ENCODE assay signal across 8 mouse cellular contexts in genomic region chr11:54068520-54069371, GRCm38 (mm10). TPM values are rescaled to one million over a fixed set of nuclear protein-coding genes. Genes with fewer than 3 reads are reported as not detected.
DNase-seq lines count a peak whose midpoint lies in the region; ATAC-seq and TF ChIP-seq lines count a peak whose summit lies in the region.

TSS of gene Pdlim4 (minus strand) at chr11:54069014.

- peak within 1 kb of the TSS; percentile 88 for H3K4me2 ChIP-seq in lung, embryonic 14.5 days
- H3K4me2 ChIP-seq in kidney, embryonic 15.5 days = peak within 1 kb of the TSS; percentile 92
- H3K4me2 ChIP-seq in liver, embryonic 16.5 days (ENCODE audit: low read depth, low read length) = peak within 1 kb of the TSS; percentile 63

- peak; percentile 25; the same call in 1 of the 2 replicates for ATAC-seq in lung, embryonic 14.5 days (ENCODE audit: insufficient read depth)
- peak; percentile 72 for ATAC-seq in kidney, embryonic 15.5 days (replicated peaks; ENCODE audit: low FRiP score)
- no peak for ATAC-seq in liver, embryonic 16.5 days (ENCODE audit: low read depth)
- no peak for ATAC-seq in megakaryocyte-erythroid progenitor cell, adult 5-6 weeks (replicated peaks; ENCODE audit: low FRiP score, low TSS enrichment, poor library complexity, severe bottlenecking)

- DNase-seq in lung, embryonic 14.5 days = peak; percentile 52
- no peak for DNase-seq in lung, postnatal 25 days (ENCODE audit: low spot score)
- DNase-seq in gonadal fat pad, adult 2 months (ENCODE audit: low read depth) = no peak

- H3K36me3 ChIP-seq in lung, embryonic 14.5 days (ENCODE audit: insufficient read depth) = no peaks in the 10 kb centered on the region
- no peaks in the 10 kb centered on the region for H3K36me3 ChIP-seq in kidney, embryonic 15.5 days
- H3K36me3 ChIP-seq in liver, embryonic 16.5 days (ENCODE audit: control insufficient read depth, insufficient read depth) = no peaks in the 10 kb centered on the region
- H3K36me3 ChIP-seq in small intestine, adult 2 months (ENCODE audit: control insufficient read depth, insufficient read depth, low read length) = no peaks in the 10 kb centered on the region

- H3K4me1 ChIP-seq in lung, embryonic 14.5 days (ENCODE audit: insufficient read depth) = 0 out of 2 replicates have a peak, but pooled peaks cover 5% of the 10 kb centered on the region
- H3K4me1 ChIP-seq in bone marrow macrophage, adult 2 months (ENCODE audit: control insufficient read depth, insufficient read depth, low read length) = peaks cover 29% of the 10 kb centered on the region
- H3K4me1 ChIP-seq in kidney, embryonic 15.5 days = peaks cover 46% of the 10 kb centered on the region
- H3K4me1 ChIP-seq in liver, embryonic 16.5 days (ENCODE audit: control insufficient read depth, low read depth, low read length) = peaks cover 2% of the 10 kb centered on the region; the same call in 1 of the 2 replicates
- H3K4me1 ChIP-seq in small intestine, adult 2 months (ENCODE audit: control insufficient read depth, insufficient read depth, insufficient read length, low read length) = peaks cover 17% of the 10 kb centered on the region

- peak within 1 kb of the TSS; percentile 52 for H3K4me3 ChIP-seq in lung, embryonic 14.5 days (ENCODE audit: low read depth, low read length)
- H3K4me3 ChIP-seq in bone marrow macrophage, adult 2 months (ENCODE audit: insufficient read depth, low read length) = peak within 1 kb of the TSS; percentile 56
- peak within 1 kb of the TSS; percentile 59 for H3K4me3 ChIP-seq in kidney, embryonic 15.5 days (replicated peaks)
- peak within 1 kb of the TSS; percentile 47 for H3K4me3 ChIP-seq in liver, embryonic 16.5 days (ENCODE audit: low read depth, low read length)
- H3K4me3 ChIP-seq in small intestine, adult 2 months (ENCODE audit: low read depth, low read length) = peak within 1 kb of the TSS; percentile 63

- H3K9me3 ChIP-seq in lung, embryonic 14.5 days (ENCODE audit: low read depth, low read length) = no peaks in the 10 kb centered on the region
- no peaks in the 10 kb centered on the region for H3K9me3 ChIP-seq in kidney, embryonic 15.5 days (replicated peaks)
- no peaks in the 10 kb centered on the region for H3K9me3 ChIP-seq in liver, embryonic 16.5 days (replicated peaks; ENCODE audit: control insufficient read depth, low read length)

- peaks cover 18% of the 10 kb centered on the region for H3K27me3 ChIP-seq in lung, embryonic 14.5 days (ENCODE audit: insufficient read depth, low read length)
- no peaks in the 10 kb centered on the region; the same call in none of the 2 replicates for H3K27me3 ChIP-seq in kidney, embryonic 15.5 days
- peaks cover 44% of the 10 kb centered on the region for H3K27me3 ChIP-seq in liver, embryonic 16.5 days (ENCODE audit: control insufficient read depth, insufficient read depth, low read depth, low read length)
- peaks cover 8% of the 10 kb centered on the region; the same call in 1 of the 2 replicates for H3K27me3 ChIP-seq in small intestine, adult 2 months (ENCODE audit: control insufficient read depth, insufficient read depth, low read length)

- 1% methylated on average over 60 of the region's 61 CpGs for WGBS in lung, embryonic 14.5 days
- under 1% methylated on average over 61 of the region's 61 CpGs for WGBS in kidney, embryonic 15.5 days
- WGBS in liver, embryonic 16.5 days (ENCODE audit: insufficient replicate concordance) = 2% methylated on average over 51 of the region's 61 CpGs
- WGBS in small intestine, adult 2 months = 6% methylated on average over 60 of the region's 61 CpGs

- H3K9ac ChIP-seq in lung, embryonic 14.5 days = peak within 1 kb of the TSS; percentile 59
- peak within 1 kb of the TSS; percentile 63 for H3K9ac ChIP-seq in kidney, embryonic 15.5 days
- H3K9ac ChIP-seq in liver, embryonic 16.5 days (ENCODE audit: low read depth, low read length) = no peak within 1 kb of the TSS

- no peak for TF ChIP-seq CTCF in lung, embryonic 14.5 days (IDR thresholded peaks at IDR 0.05; ENCODE audit: low read depth)
- no peak for TF ChIP-seq CTCF in bone marrow macrophage, adult 2 months (IDR thresholded peaks at IDR 0.05; ENCODE audit: low read depth, low read length)
- no peak for TF ChIP-seq CTCF in small intestine, adult 2 months (IDR thresholded peaks at IDR 0.05; ENCODE audit: extremely low read depth, insufficient read length, insufficient replicate concordance, low read depth, low read length)

- H3K27ac ChIP-seq in lung, embryonic 14.5 days (ENCODE audit: low read depth) = peak within 1 kb of the TSS; percentile 27; the same call in 1 of the 2 replicates
- H3K27ac ChIP-seq in bone marrow macrophage, adult 2 months (ENCODE audit: insufficient read depth, low read depth, low read length) = 0 out of 2 replicates have a peak within 1 kb of the TSS, but pooled peaks have one; percentile 18
- peak within 1 kb of the TSS; percentile 84 for H3K27ac ChIP-seq in kidney, embryonic 15.5 days
- no peak within 1 kb of the TSS for H3K27ac ChIP-seq in liver, embryonic 16.5 days (ENCODE audit: low read length)
- peak within 1 kb of the TSS; percentile 7; the same call in 1 of the 2 replicates for H3K27ac ChIP-seq in small intestine, adult 2 months (ENCODE audit: insufficient read depth, low read depth, low read length)

- TF ChIP-seq POLR2A in bone marrow macrophage, adult 2 months (IDR thresholded peaks at IDR 0.05; ENCODE audit: borderline replicate concordance, low read depth, low read length) = no peak
- TF ChIP-seq POLR2A in small intestine, adult 2 months (IDR thresholded peaks at IDR 0.05; ENCODE audit: low read depth, low read length) = no peak

RNA-seq across cellular contexts. Expression of gene Pdlim4, which starts in this region (rescaled TPM):
- 12.1 and 12.6 TPM in 2 replicates for polyA plus RNA-seq in lung, embryonic 14.5 days (2014; fragmentation: Nextera tagmentation; extraction: Ambion mirVana)
- 69.0 and 75.4 TPM in 2 replicates for polyA plus RNA-seq in bone marrow macrophage, adult 2 months (2012; ENCODE audit: insufficient read depth, insufficient read length, missing spikeins)
- polyA plus RNA-seq in gonadal fat pad, adult 2 months (2012; rRNA removed) = 89.8 and 106 TPM in 2 replicates
- 47.1 and 53.2 TPM in 2 replicates for polyA plus RNA-seq in kidney, embryonic 15.5 days (2015; fragmentation: Nextera tagmentation; extraction: Ambion mirVana)
- 3.2 and 4.0 TPM in 2 replicates for polyA plus RNA-seq in liver, embryonic 16.5 days (2015; fragmentation: Nextera tagmentation; extraction: Ambion mirVana)
- 15.6 and 16.6 TPM in 2 replicates for polyA plus RNA-seq in small intestine, adult 2 months (2012; rRNA removed)
- not detected in 2 replicates for total RNA-seq in megakaryocyte-erythroid progenitor cell, adult 5-6 weeks (2014; fragmentation: Nextera tagmentation)
- 0.69 TPM in 1 of 2 replicates, not detected in the other for total RNA-seq in megakaryocyte-erythroid progenitor cell, adult 5-6 weeks (2017)

Comparison
In these comparisons a context has a peak if more than half of its experiments do, and no peak if none do; other contexts are left out.
1. ATAC-seq: peak in lung, embryonic 14.5 days (single experiment) and kidney, embryonic 15.5 days (single experiment); none in liver, embryonic 16.5 days (single experiment) and megakaryocyte-erythroid progenitor cell, adult 5-6 weeks (single experiment).
2. Peak in every context shown above with its lines, with median percentiles within 50 percentile points of each other: H3K4me2 ChIP-seq and H3K4me3 ChIP-seq.